Mouse (Mus musculus) hindbrain, embryonic 15.5 days (tissue): ENCODE data around the gene Tmem108. TPM values are rescaled to one million over a fixed set of nuclear protein-coding genes. Genes with fewer than 3 reads are reported as not detected.

ENCODE experiments used
- ATAC-seq: fragments of 200-750 bp; cut with Nextera tagmentation; 2 replicates; pipeline ENCODE4 v1.8.0; 2017; ENCODE audit warnings: low read depth, moderate number of reproducible peaks, moderate TSS enrichment; ENCODE audit not compliant: low FRiP score
- H3K27ac ChIP-seq: fragments of 300-500 bp; sonication (generic); replicated peaks from 2 replicates; pipeline ENCODE4 v1.5.1; 2015; ENCODE audit warnings: mild to moderate bottlenecking, inconsistent platforms
- H3K27me3 ChIP-seq: fragments of 300-500 bp; sonication (generic); 2 replicates; pipeline ENCODE4 v1.6.1; 2015; ENCODE audit warnings: control low read depth, inconsistent platforms
- H3K36me3 ChIP-seq: fragments of 300-500 bp; sonication (generic); 2 replicates; pipeline ENCODE4 v1.6.1; 2015; ENCODE audit warnings: control low read depth, inconsistent platforms
- H3K4me1 ChIP-seq: fragments of 300-500 bp; sonication (generic); replicated peaks from 2 replicates; pipeline ENCODE4 v1.6.1; 2015; ENCODE audit warnings: control low read depth, inconsistent platforms
- H3K4me2 ChIP-seq: fragments of 300-500 bp; sonication (generic); 2 replicates; pipeline ENCODE4 v1.6.1; 2015; ENCODE audit warnings: moderate library complexity, mild to moderate bottlenecking, inconsistent platforms
- H3K4me3 ChIP-seq: fragments of 300-500 bp; sonication (generic); 2 replicates; pipeline ENCODE4 v1.5.1; 2015; ENCODE audit warnings: mild to moderate bottlenecking, inconsistent platforms
- H3K9ac ChIP-seq: fragments of 300-500 bp; sonication (generic); 2 replicates; pipeline ENCODE4 v1.6.1; 2015; ENCODE audit warnings: inconsistent platforms
- H3K9me3 ChIP-seq: fragments of 300-500 bp; sonication (generic); 2 replicates; pipeline ENCODE4 v1.6.1; 2016; ENCODE audit warnings: control low read depth, inconsistent platforms
- WGBS: fragments of 180-500 bp; shearing (Covaris S2); methylation state at CpG from one replicate; pipeline ENCODE4 v1.1.7; 2015; 5-methylcytosine and 5-hydroxymethylcytosine counted together
- polyA plus RNA-seq: library from polyadenylated mRNA; unstranded; fragments of >200 nt; fragmentation: Nextera tagmentation; extraction: Ambion mirVana; gene quantifications from 2 replicates; pipeline ENCODE4 v1.2.1, GENCODE M21; 2015

The Tmem108 gene
- polyA plus RNA-seq, 1 experiment from 2014 or later: 30.2 TPM

- 2% methylated on average over 5 of the region's 5 CpGs for WGBS
- H3K27me3 ChIP-seq: no peaks in the 10 kb centered on the region
- ATAC-seq: peak; percentile 61; the same call in 1 of the 2 replicates
- H3K4me3 ChIP-seq: no peak overlapping the region
- H3K9ac ChIP-seq: no peak overlapping the region
- peaks cover 42% of the 10 kb centered on the region for H3K4me1 ChIP-seq
- H3K4me2 ChIP-seq: no peak overlapping the region; the same call in 1 of the 2 replicates
- H3K9me3 ChIP-seq: no peaks in the 10 kb centered on the region
- H3K36me3 ChIP-seq: no peaks in the 10 kb centered on the region
- 0 out of 2 replicates have a peak overlapping the region, but pooled peaks have one; percentile 32 for H3K27ac ChIP-seq
Measured at GRCm38 (mm10) chr9:103573994-103574750, 187.5 kb downstream of the Tmem108 start.

GRCm38 (mm10) chr9:103570158-103570741 lies 191.4 kb downstream of the Tmem108 start:
- Histone ChIP-seq H3K9ac (no peak overlapping the region), H3K36me3 (no peaks in the 10 kb centered on the region), H3K4me1 (peaks cover 28% of the 10 kb centered on the region), H3K27me3 (no peaks in the 10 kb centered on the region), H3K27ac (no peak overlapping the region), H3K4me3 (no peak overlapping the region), H3K4me2 (no peak overlapping the region), H3K9me3 (no peaks in the 10 kb centered on the region)
- WGBS: 52% methylated on average over 14 of the region's 14 CpGs
- ATAC-seq: no peak

- Histone ChIP-seq H3K9ac (no peak overlapping the region), H3K9me3 (no peaks in the 10 kb centered on the region), H3K36me3 (no peaks in the 10 kb centered on the region), H3K4me2 (no peak overlapping the region), H3K4me1 (peaks cover 23% of the 10 kb centered on the region), H3K4me3 (no peak overlapping the region), H3K27ac (no peak overlapping the region), H3K27me3 (no peaks in the 10 kb centered on the region)
- no peak for ATAC-seq
- 87% methylated on average over 9 of the region's 9 CpGs for WGBS
Measured at GRCm38 (mm10) chr9:103568983-103569382, 192.7 kb downstream of the Tmem108 start.

GRCm38 (mm10) chr9:103565186-103565585 lies 196.5 kb downstream of the Tmem108 start:
- 87% methylated on average over 9 of the region's 9 CpGs for WGBS
- no peak for ATAC-seq
- Histone ChIP-seq H3K4me1 (peaks cover 25% of the 10 kb centered on the region), H3K9ac (no peak overlapping the region), H3K4me3 (no peak overlapping the region), H3K9me3 (no peaks in the 10 kb centered on the region), H3K27ac (no peak overlapping the region), H3K36me3 (no peaks in the 10 kb centered on the region), H3K27me3 (peaks cover 4% of the 10 kb centered on the region; the same call in 1 of the 2 replicates), H3K4me2 (no peak overlapping the region)

GRCm38 (mm10) chr9:103563864-103564610 lies 197.6 kb downstream of the Tmem108 start:
- H3K4me1 ChIP-seq: peaks cover 33% of the 10 kb centered on the region
- no peaks in the 10 kb centered on the region for H3K36me3 ChIP-seq
- H3K9me3 ChIP-seq: no peaks in the 10 kb centered on the region
- WGBS: 14% methylated on average over 10 of the region's 10 CpGs
- 0 out of 2 replicates have a peak, but pooled peaks have one; percentile 31 for ATAC-seq
- H3K9ac ChIP-seq: no peak overlapping the region
- peaks cover 4% of the 10 kb centered on the region; the same call in 1 of the 2 replicates for H3K27me3 ChIP-seq
- H3K27ac ChIP-seq: 0 out of 2 replicates have a peak overlapping the region, but pooled peaks have one; percentile 18
- no peak overlapping the region for H3K4me3 ChIP-seq
- no peak overlapping the region for H3K4me2 ChIP-seq

- Histone ChIP-seq H3K9ac (no peak overlapping the region), H3K27ac (no peak overlapping the region), H3K4me3 (no peak overlapping the region), H3K36me3 (no peaks in the 10 kb centered on the region), H3K4me1 (peaks cover 48% of the 10 kb centered on the region), H3K9me3 (no peaks in the 10 kb centered on the region), H3K4me2 (no peak overlapping the region), H3K27me3 (peaks cover 4% of the 10 kb centered on the region; the same call in 1 of the 2 replicates)
- ATAC-seq: no peak
- 93% methylated on average over 1 of the region's 1 CpGs for WGBS
Measured at GRCm38 (mm10) chr9:103562063-103562462, 199.6 kb downstream of the Tmem108 start.

GRCm38 (mm10) chr9:103558741-103559140 lies 202.9 kb downstream of the Tmem108 start:
- WGBS: 30% methylated on average over 6 of the region's 6 CpGs
- ATAC-seq: peak; percentile 77

GRCm38 (mm10) chr9:103558240-103558639 lies 203.4 kb downstream of the Tmem108 start:
- Histone ChIP-seq H3K27ac (peak overlapping the region; percentile 66), H3K36me3 (no peaks in the 10 kb centered on the region), H3K27me3 (peaks cover 4% of the 10 kb centered on the region; the same call in 1 of the 2 replicates), H3K4me3 (no peak overlapping the region), H3K9me3 (no peaks in the 10 kb centered on the region), H3K9ac (no peak overlapping the region), H3K4me2 (no peak overlapping the region), H3K4me1 (peaks cover 51% of the 10 kb centered on the region)
- WGBS: 54% methylated on average over 7 of the region's 7 CpGs
- ATAC-seq: no peak

More at GRCm38 (mm10) chr9:103558741-103559140, 202.9 kb downstream of the Tmem108 start:
- Histone ChIP-seq H3K36me3 (no peaks in the 10 kb centered on the region), H3K27me3 (peaks cover 4% of the 10 kb centered on the region; the same call in 1 of the 2 replicates), H3K27ac (peak overlapping the region; percentile 66), H3K9me3 (no peaks in the 10 kb centered on the region), H3K9ac (no peak overlapping the region), H3K4me2 (no peak overlapping the region), H3K4me1 (peaks cover 53% of the 10 kb centered on the region), H3K4me3 (no peak overlapping the region)

- no peaks in the 10 kb centered on the region for H3K27me3 ChIP-seq
- H3K9ac ChIP-seq: no peak overlapping the region
- no peak overlapping the region for H3K27ac ChIP-seq
- H3K4me1 ChIP-seq: peaks cover 51% of the 10 kb centered on the region
- no peak overlapping the region for H3K4me2 ChIP-seq
- no peaks in the 10 kb centered on the region for H3K36me3 ChIP-seq
- ATAC-seq: no peak
- no peaks in the 10 kb centered on the region for H3K9me3 ChIP-seq
- H3K4me3 ChIP-seq: no peak overlapping the region
- WGBS: 87% methylated on average over 15 of the region's 15 CpGs
Measured at GRCm38 (mm10) chr9:103557085-103557484, 204.6 kb downstream of the Tmem108 start.

- WGBS: 36% methylated on average over 6 of the region's 6 CpGs
- H3K27ac ChIP-seq: no peak overlapping the region
Measured at GRCm38 (mm10) chr9:103555334-103555733, 206.3 kb downstream of the Tmem108 start.

GRCm38 (mm10) chr9:103550661-103551248 lies 210.9 kb downstream of the Tmem108 start:
- Histone ChIP-seq H3K27me3 (0 out of 2 replicates have a peak, but pooled peaks cover 3% of the 10 kb centered on the region), H3K4me3 (no peak overlapping the region), H3K9ac (peak overlapping the region; percentile 4; the same call in 1 of the 2 replicates), H3K36me3 (no peaks in the 10 kb centered on the region), H3K27ac (peak overlapping the region; percentile 66), H3K9me3 (no peaks in the 10 kb centered on the region), H3K4me1 (peaks cover 47% of the 10 kb centered on the region), H3K4me2 (peak overlapping the region; percentile 44)
- peak; percentile 55 for ATAC-seq
- 16% methylated on average over 21 of the region's 21 CpGs for WGBS

More at GRCm38 (mm10) chr9:103555334-103555733, 206.3 kb downstream of the Tmem108 start:
- ATAC-seq: no peak
- no peak overlapping the region for H3K4me3 ChIP-seq
- no peak overlapping the region for H3K4me2 ChIP-seq
- H3K9me3 ChIP-seq: no peaks in the 10 kb centered on the region
- H3K9ac ChIP-seq: no peak overlapping the region
- no peaks in the 10 kb centered on the region for H3K27me3 ChIP-seq
- no peaks in the 10 kb centered on the region for H3K36me3 ChIP-seq
- H3K4me1 ChIP-seq: peaks cover 59% of the 10 kb centered on the region
